Mouse (Mus musculus) intestine, embryonic 16.5 days (tissue): ENCODE data around the gene Edc3. TPM values are rescaled to one million over a fixed set of nuclear protein-coding genes. Genes with fewer than 3 reads are reported as not detected.

ENCODE experiments used
- ATAC-seq: fragments of 200-750 bp; cut with Nextera tagmentation; 2 replicates; pipeline ENCODE4 v1.8.0; 2017; ENCODE audit warnings: moderate TSS enrichment, moderate library complexity
- H3K27ac ChIP-seq: fragments of 300-500 bp; sonication (generic); 2 replicates; pipeline ENCODE4 v1.5.1; 2014; ENCODE audit warnings: mild to moderate bottlenecking, low read length
- H3K27me3 ChIP-seq: fragments of 300-500 bp; sonication (generic); replicated peaks from 2 replicates; pipeline ENCODE4 v1.6.1; 2014; ENCODE audit warnings: low read length, control low read depth, mixed read lengths; ENCODE audit not compliant: control insufficient read depth, insufficient read depth
- H3K36me3 ChIP-seq: fragments of 300-500 bp; sonication (generic); 2 replicates; pipeline ENCODE4 v1.6.1; 2014; ENCODE audit warnings: low read length, control low read depth; ENCODE audit not compliant: control insufficient read depth, insufficient read depth
- H3K4me1 ChIP-seq: fragments of 300-500 bp; sonication (generic); 2 replicates; pipeline ENCODE4 v1.6.1; 2014; ENCODE audit warnings: low read length, control low read depth, mixed read lengths; ENCODE audit not compliant: control insufficient read depth, insufficient read depth
- H3K4me2 ChIP-seq: fragments of 300-500 bp; sonication (generic); 2 replicates; pipeline ENCODE4 v1.6.1; 2014; ENCODE audit warnings: low read depth, low read length, control low read depth
- H3K4me3 ChIP-seq: fragments of 300-500 bp; sonication (generic); 2 replicates; pipeline ENCODE4 v1.5.1; 2014; ENCODE audit warnings: mild to moderate bottlenecking, low read length
- H3K9ac ChIP-seq: fragments of 300-500 bp; sonication (generic); 2 replicates; pipeline ENCODE4 v1.6.1; 2014; ENCODE audit warnings: low read depth, low read length
- H3K9me3 ChIP-seq: fragments of 300-500 bp; sonication (generic); 2 replicates; pipeline ENCODE4 v1.6.1; 2016; ENCODE audit warnings: low read length, control low read depth; ENCODE audit not compliant: control insufficient read depth
- WGBS: fragments of 180-500 bp; shearing (Covaris S2); extraction: QIAGEN DNeasy Blood & Tissue Kit; methylation state at CpG from one replicate; pipeline ENCODE4 v1.1.7; 2014; 5-methylcytosine and 5-hydroxymethylcytosine counted together
- polyA plus RNA-seq: library from polyadenylated mRNA; unstranded; fragments of >200 nt; fragmentation: Nextera tagmentation; extraction: Ambion mirVana; gene quantifications from 2 replicates; pipeline ENCODE4 v1.2.1, GENCODE M21; 2015

The Edc3 gene
- polyA plus RNA-seq, 1 experiment from 2014 or later, result 28.4 TPM

GRCm38 (mm10) chr9:57722371-57722770 is 14.0 kb downstream of the Edc3 start:
- no peak for ATAC-seq
- Histone ChIP-seq H3K4me1 (peaks cover 8% of the 10 kb centered on the region), H3K9me3 (no peaks in the 10 kb centered on the region), H3K4me2 (no peak overlapping the region), H3K9ac (no peak overlapping the region), H3K27me3 (no peaks in the 10 kb centered on the region), H3K27ac (no peak overlapping the region), H3K36me3 (peaks cover 14% of the 10 kb centered on the region), H3K4me3 (no peak overlapping the region)
- WGBS, result 89% methylated on average over 1 of the region's 1 CpGs

DNA sequence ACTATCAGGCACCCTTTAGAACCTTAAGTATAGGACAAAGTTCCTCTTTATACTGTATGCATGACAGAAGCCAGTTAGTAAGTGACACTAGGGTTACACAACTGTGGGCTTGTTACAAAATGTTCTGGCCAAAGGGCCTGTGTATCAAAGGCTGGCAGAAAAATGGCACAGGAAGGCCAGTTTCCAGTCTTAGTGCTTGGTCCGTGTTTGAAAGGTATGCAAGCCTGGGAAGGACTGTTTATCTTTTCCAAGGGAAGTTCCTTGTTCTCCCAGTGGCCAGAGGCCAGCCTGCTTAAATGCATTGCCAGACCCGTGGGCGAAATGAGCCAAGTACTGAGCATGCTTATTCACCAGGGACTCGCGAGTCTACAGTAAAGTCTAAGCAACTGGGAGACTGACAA is 15.0 kb downstream of the Edc3 start:
- peaks cover 8% of the 10 kb centered on the region for H3K4me1 ChIP-seq
- peak overlapping the region; percentile 46; the same call in 1 of the 2 replicates for H3K27ac ChIP-seq
- 45% methylated on average over 5 of the region's 5 CpGs for WGBS

DNA sequence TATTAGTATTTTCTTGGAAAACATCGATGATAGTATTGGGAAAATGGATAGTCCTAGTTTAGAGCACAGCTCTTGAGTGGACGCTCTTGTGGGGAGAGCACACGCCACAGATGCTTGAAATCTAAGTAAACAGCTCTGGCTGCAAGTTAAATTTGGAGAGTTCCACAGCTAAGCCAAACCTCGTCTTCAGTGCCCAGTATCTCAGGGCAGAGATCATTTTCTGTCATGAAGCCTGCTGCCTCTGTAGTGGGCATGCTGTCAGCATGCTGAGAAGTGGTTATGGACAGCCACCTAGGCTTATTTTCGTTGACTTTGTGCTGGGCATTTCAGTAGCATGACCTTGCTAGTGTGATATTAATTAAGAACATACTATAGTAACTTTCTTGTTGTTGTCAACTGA is 15.5 kb downstream of the Edc3 start:
- Histone ChIP-seq H3K27me3 (no peaks in the 10 kb centered on the region), H3K4me1 (peaks cover 8% of the 10 kb centered on the region), H3K36me3 (peaks cover 12% of the 10 kb centered on the region; the same call in 1 of the 2 replicates), H3K27ac (no peak overlapping the region), H3K4me3 (no peak overlapping the region), H3K9me3 (no peaks in the 10 kb centered on the region), H3K4me2 (no peak overlapping the region), H3K9ac (no peak overlapping the region)
- ATAC-seq, result no peak
- 71% methylated on average over 5 of the region's 5 CpGs for WGBS

More for the DNA sequence above, 15.0 kb downstream of the Edc3 start:
- H3K27me3 ChIP-seq, result no peaks in the 10 kb centered on the region
- H3K4me2 ChIP-seq, result no peak overlapping the region
- H3K9me3 ChIP-seq, result no peaks in the 10 kb centered on the region
- H3K9ac ChIP-seq, result no peak overlapping the region
- H3K4me3 ChIP-seq, result no peak overlapping the region
- H3K36me3 ChIP-seq, result peaks cover 13% of the 10 kb centered on the region; the same call in 1 of the 2 replicates
- peak; percentile 46; the same call in 1 of the 2 replicates for ATAC-seq

DNA sequence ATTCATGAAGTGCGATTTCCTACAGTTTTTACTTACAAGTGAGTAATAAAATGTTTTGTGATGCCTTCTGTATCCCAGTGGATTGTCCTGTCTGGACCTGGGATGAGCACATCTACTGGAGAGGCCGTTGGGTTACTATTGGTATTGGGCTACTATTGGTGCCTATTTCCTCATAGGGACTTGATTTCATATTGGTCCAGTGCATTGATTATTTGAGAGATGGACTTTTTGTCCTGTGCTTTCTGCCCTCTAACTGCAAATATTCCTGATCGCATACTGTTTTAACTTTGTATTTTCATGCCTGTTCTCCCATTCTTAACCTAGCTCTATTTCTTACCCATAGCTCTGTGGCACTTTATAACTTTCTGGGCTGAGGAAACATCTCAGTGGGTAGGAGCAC is 16.4 kb downstream of the Edc3 start:
- Histone ChIP-seq H3K4me3 (no peak overlapping the region), H3K27me3 (no peaks in the 10 kb centered on the region), H3K4me2 (no peak overlapping the region), H3K9ac (no peak overlapping the region), H3K27ac (no peak overlapping the region), H3K4me1 (peaks cover 8% of the 10 kb centered on the region), H3K9me3 (no peaks in the 10 kb centered on the region), H3K36me3 (peaks cover 17% of the 10 kb centered on the region)
- WGBS, result 98% methylated on average over 3 of the region's 3 CpGs
- ATAC-seq, result no peak

DNA sequence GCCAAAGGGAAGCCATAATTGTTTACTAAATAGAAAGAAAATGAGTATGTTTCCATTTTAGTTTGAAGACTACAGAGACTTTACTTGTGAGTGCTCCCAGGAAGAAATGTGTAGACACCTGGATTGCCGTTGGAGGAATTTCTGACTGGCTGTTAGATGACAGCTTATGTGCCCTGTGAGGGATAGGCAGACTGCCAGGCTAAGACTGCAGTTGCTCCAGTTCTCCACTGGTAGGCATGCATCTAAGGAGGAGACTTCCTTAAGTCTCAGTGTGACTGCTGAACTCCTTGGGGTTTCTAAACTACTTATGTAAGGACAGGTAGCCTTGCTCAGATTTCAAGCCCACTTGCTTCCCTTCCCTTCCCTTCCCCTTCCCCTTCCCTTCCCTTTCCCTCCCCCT is 20.0 kb downstream of the Edc3 start:
- Histone ChIP-seq H3K4me1 (peaks cover 2% of the 10 kb centered on the region), H3K4me2 (no peak overlapping the region), H3K27me3 (no peaks in the 10 kb centered on the region), H3K36me3 (peaks cover 11% of the 10 kb centered on the region), H3K27ac (no peak overlapping the region), H3K9me3 (no peaks in the 10 kb centered on the region), H3K4me3 (no peak overlapping the region), H3K9ac (no peak overlapping the region)
- ATAC-seq, result no peak
- 93% methylated on average over 1 of the region's 1 CpGs for WGBS

DNA sequence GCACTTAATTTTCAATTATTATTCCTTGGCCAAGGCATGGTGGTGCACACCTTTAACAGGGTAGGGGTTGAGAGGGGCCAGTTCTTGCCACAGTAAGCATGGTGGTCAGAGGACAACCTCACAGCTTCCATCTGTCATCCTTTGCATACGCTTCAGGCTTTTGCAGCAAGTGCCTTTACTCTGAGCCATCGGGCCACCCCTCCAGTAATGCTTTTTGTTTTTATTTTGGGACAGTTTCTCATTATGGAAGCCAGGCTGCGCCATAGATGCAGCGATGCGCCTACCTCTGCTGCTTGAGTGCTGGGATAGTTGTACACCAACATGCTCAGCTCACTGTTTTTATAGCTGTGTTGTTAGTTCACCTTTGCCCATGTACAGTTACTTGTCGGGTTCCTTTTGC is 25.3 kb downstream of the Edc3 start:
- no peaks in the 10 kb centered on the region for H3K9me3 ChIP-seq
- peaks cover 9% of the 10 kb centered on the region for H3K36me3 ChIP-seq
- no peak for ATAC-seq
- no peak overlapping the region for H3K4me2 ChIP-seq
- no peaks in the 10 kb centered on the region for H3K4me1 ChIP-seq
- no peak overlapping the region for H3K4me3 ChIP-seq
- no peak overlapping the region for H3K9ac ChIP-seq
- WGBS, result 94% methylated on average over 6 of the region's 6 CpGs
- H3K27me3 ChIP-seq, result no peaks in the 10 kb centered on the region
- H3K27ac ChIP-seq, result no peak overlapping the region

DNA sequence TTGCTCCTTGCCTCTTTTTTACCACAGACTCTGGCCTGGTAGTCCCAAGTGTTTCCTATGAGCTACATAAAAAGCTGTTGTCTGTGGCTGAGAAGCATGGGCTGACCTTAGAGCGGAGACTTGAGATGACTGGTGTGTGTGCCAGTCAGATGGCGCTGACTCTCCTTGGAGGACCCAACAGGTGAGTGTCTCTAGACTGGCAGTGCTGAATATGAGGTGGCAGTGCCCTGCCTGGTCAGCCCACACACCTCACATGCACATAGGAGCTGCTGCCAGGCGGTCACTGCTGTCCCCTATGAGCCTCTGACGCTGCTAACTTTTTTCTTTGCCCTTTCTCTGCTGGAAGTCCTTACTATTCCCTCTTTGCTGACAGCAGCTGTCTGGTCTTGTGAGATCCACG is 31.5 kb downstream of the Edc3 start:
- H3K27me3 ChIP-seq, result no peaks in the 10 kb centered on the region
- H3K4me3 ChIP-seq, result no peak overlapping the region
- no peaks in the 10 kb centered on the region for H3K4me1 ChIP-seq
- H3K27ac ChIP-seq, result no peak overlapping the region
- H3K9me3 ChIP-seq, result no peaks in the 10 kb centered on the region
- H3K9ac ChIP-seq, result no peak overlapping the region
- H3K4me2 ChIP-seq, result no peak overlapping the region
- H3K36me3 ChIP-seq, result 0 out of 2 replicates have a peak, but pooled peaks cover 3% of the 10 kb centered on the region
- no peak for ATAC-seq
- 89% methylated on average over 5 of the region's 5 CpGs for WGBS

- 70% methylated on average over 3 of the region's 3 CpGs for WGBS
- 0 out of 2 replicates have a peak, but pooled peaks have one; percentile 11 for ATAC-seq
- peaks cover 25% of the 10 kb centered on the region for H3K36me3 ChIP-seq
Observed at GRCm38 (mm10) chr9:57744462-57745091, 36.2 kb downstream of the Edc3 start.

DNA sequence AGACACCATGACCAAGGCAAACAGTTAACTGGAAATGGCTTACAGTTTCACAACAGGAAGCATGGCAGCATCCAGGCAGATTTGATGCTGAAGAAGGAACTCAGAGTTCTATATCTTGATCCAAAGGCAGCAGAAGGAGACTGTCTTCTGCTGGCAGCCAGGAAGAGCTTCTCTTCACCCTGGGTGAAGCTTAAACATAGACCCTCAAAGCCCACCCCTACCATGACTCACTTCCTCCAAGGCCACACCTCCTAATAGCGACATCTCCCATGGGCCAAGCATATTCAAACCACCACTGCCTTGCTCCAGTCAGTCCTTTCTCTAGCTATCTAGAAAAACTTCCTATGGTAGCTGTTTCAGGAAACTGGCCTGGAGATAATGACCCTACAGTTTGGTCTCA is 38.7 kb downstream of the Edc3 start:
- Histone ChIP-seq H3K9ac (no peak overlapping the region), H3K27me3 (no peaks in the 10 kb centered on the region), H3K36me3 (peaks cover 35% of the 10 kb centered on the region), H3K4me1 (no peaks in the 10 kb centered on the region), H3K4me2 (no peak overlapping the region), H3K27ac (no peak overlapping the region), H3K4me3 (no peak overlapping the region), H3K9me3 (no peaks in the 10 kb centered on the region)
- ATAC-seq, result no peak
- 61% methylated on average over 1 of the region's 1 CpGs for WGBS

More at GRCm38 (mm10) chr9:57744462-57745091, 36.2 kb downstream of the Edc3 start:
- H3K9ac ChIP-seq, result no peak overlapping the region
- H3K27me3 ChIP-seq, result no peaks in the 10 kb centered on the region
- no peak overlapping the region for H3K4me2 ChIP-seq
- no peak overlapping the region for H3K4me3 ChIP-seq
- no peaks in the 10 kb centered on the region for H3K4me1 ChIP-seq
- H3K27ac ChIP-seq, result no peak overlapping the region
- H3K9me3 ChIP-seq, result no peaks in the 10 kb centered on the region

- ATAC-seq, result no peak
- no peaks in the 10 kb centered on the region for H3K4me1 ChIP-seq
- no peak overlapping the region for H3K4me2 ChIP-seq
- 91% methylated on average over 6 of the region's 6 CpGs for WGBS
- peaks cover 40% of the 10 kb centered on the region for H3K36me3 ChIP-seq
- no peak overlapping the region for H3K9ac ChIP-seq
- no peaks in the 10 kb centered on the region for H3K9me3 ChIP-seq
- H3K4me3 ChIP-seq, result no peak overlapping the region
- no peak overlapping the region for H3K27ac ChIP-seq
- no peaks in the 10 kb centered on the region for H3K27me3 ChIP-seq
Observed at GRCm38 (mm10) chr9:57748137-57748536, 39.8 kb downstream of the Edc3 start.
